Mouse (Mus musculus) brain, embryonic 14.5 days (tissue): ENCODE measurements at regions not wholly inside any gene's neighbourhood (a gene's known extent, or its start where the extent isn't known, plus 50 kb on each side); places are given as distances from the start of the nearest gene placed in this dataset.

Source experiments
- CTCF ChIP-seq: fragments of 200-500 bp; IDR thresholded peaks from 2 replicates; pipeline ENCODE4 v1.5.1; 2012; ENCODE audit warnings: inconsistent platforms, mild to moderate bottlenecking, moderate library complexity, borderline replicate concordance; ENCODE audit not compliant: insufficient read depth, insufficient read length; ENCODE audit errors: extremely low read depth
- POLR2A ChIP-seq: fragments of 200-500 bp; IDR thresholded peaks from 2 replicates; pipeline ENCODE4 v1.6.1; 2012; ENCODE audit warnings: mild to moderate bottlenecking, inconsistent platforms, borderline replicate concordance; ENCODE audit not compliant: poor library complexity, insufficient read depth, insufficient read length, severe bottlenecking; ENCODE audit errors: extremely low read depth

DNA sequence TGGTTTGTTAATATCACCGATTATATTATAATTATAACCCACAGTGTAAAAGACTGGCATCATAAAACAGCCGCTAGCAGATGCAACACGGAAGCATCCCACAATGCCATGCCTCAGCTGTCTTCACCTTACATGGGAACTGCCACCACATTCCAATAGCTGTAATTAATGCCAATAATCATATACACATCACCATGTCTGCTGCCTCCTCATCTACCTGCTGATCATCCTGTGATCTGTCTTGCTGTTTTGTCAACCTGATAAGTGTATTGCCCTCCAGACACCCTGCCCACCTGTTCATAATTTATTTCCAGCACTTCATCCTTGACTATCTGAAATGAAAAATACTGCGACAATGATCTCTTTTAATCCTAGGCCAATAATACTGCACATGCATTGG is 1271.5 kb downstream of the Pla2g4a start:
- TF ChIP-seq CTCF (no peak), POLR2A (no peak)
